Mouse (Mus musculus) olfactory bulb, adult 2 months (tissue): ENCODE measurements around the gene Mycbp2.

Experiments used
- CTCF ChIP-seq: fragments of 200-500 bp; IDR thresholded peaks from 2 replicates; pipeline ENCODE4 v1.5.1; 2012; ENCODE audit warnings: low read depth, mild to moderate bottlenecking, low read length, moderate library complexity; ENCODE audit not compliant: insufficient read depth
- POLR2A ChIP-seq: fragments of 200-500 bp; IDR thresholded peaks from 2 replicates; pipeline ENCODE4 v1.6.1; 2012; ENCODE audit warnings: mild to moderate bottlenecking, low read depth, low read length, moderate library complexity; ENCODE audit not compliant: insufficient read depth

DNA sequence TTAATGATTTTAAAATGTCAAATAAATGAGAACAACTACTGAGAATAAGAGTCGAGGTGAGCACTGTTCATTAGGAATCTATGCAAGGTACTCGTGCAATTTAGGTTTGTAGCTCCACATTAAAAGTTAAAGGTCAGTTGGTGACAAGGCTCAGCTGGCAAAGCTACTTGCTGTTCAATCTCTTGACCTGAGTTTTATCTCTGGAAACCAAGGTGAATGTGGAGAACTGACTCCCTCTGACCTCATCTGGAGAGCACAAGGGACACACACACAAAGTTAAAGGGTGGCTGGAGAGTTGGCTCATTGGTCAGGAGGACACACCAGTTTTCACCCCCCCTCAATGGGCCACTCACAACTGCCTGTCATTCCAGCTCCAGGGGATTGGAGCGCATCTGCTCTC lies 245.4 kb downstream of the Mycbp2 start:
- TF ChIP-seq POLR2A (no peak), CTCF (no peak)
